Mouse (Mus musculus) testis, adult 2 months (tissue): Measurements from ENCODE around the gene Cd5. TPM values are rescaled to one million over a fixed set of nuclear protein-coding genes. Genes with fewer than 3 reads are reported as not detected.
A peak's percentile ranks its signal among the peaks of the same experiment; 100 is the strongest.

Experiments used
- H3K27ac ChIP-seq: fragments of 200-500 bp; 2 replicates; pipeline ENCODE4 v1.5.1; 2012; ENCODE audit warnings: low read depth, low read length; ENCODE audit not compliant: control insufficient read depth, insufficient read depth
- H3K27me3 ChIP-seq: fragments of 200-500 bp; 2 replicates; pipeline ENCODE4 v1.6.1; 2012; ENCODE audit warnings: mild to moderate bottlenecking, low read length, moderate library complexity; ENCODE audit not compliant: control insufficient read depth, insufficient read depth
- H3K36me3 ChIP-seq: fragments of 200-500 bp; 2 replicates; pipeline ENCODE4 v1.6.1; 2012; ENCODE audit warnings: mild to moderate bottlenecking, low read length; ENCODE audit not compliant: control insufficient read depth, insufficient read depth
- H3K4me1 ChIP-seq: fragments of 200-500 bp; 2 replicates; pipeline ENCODE4 v1.6.1; 2012; ENCODE audit warnings: low read length; ENCODE audit not compliant: control insufficient read depth, insufficient read depth
- H3K4me3 ChIP-seq: fragments of 200-500 bp; 2 replicates; pipeline ENCODE4 v1.5.1; 2012; ENCODE audit warnings: low read depth, mild to moderate bottlenecking, low read length, moderate library complexity, mixed read lengths; ENCODE audit not compliant: control insufficient read depth
- CTCF ChIP-seq: fragments of 200-500 bp; IDR thresholded peaks from 2 replicates; pipeline ENCODE4 v1.5.1; 2012; ENCODE audit warnings: low read depth, mild to moderate bottlenecking, inconsistent platforms, low read length, moderate library complexity; ENCODE audit not compliant: control insufficient read depth, insufficient read depth, insufficient replicate concordance
- POLR2A ChIP-seq: fragments of 200-500 bp; IDR thresholded peaks from 2 replicates; pipeline ENCODE4 v1.6.1; 2012; ENCODE audit warnings: low read depth, mild to moderate bottlenecking, inconsistent platforms, low read length, moderate library complexity; ENCODE audit not compliant: control insufficient read depth
- polyA plus RNA-seq: library from polyadenylated mRNA; depleted of rRNA; stranded (reverse); fragments of >200 nt; gene quantifications from 2 replicates; pipeline ENCODE4 v1.2.3, GENCODE M21; 2012

The Cd5 gene
- polyA plus RNA-seq, 1 experiment = 0.06 TPM

DNA sequence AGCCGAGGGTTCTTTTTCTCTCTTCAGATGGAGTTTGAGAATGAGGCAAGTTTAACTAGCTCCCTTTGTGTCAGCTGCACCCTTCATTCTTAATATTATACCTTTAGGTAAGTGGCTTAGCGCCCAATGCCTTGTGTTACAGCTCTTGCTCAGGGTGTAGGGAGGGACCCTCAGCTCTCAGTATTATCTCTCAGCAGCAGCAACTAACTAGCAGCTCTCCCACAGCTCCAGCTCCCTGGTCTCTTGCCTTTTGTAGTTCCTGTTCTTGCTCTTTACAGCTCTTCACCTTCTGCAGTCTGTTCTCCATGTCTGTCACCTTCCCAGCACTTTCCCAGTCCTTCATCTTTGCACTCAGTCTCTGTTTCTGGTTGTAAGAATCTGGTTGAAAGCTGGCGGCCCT is 47.1 kb downstream of the Cd5 start:
- Histone ChIP-seq H3K36me3 (no peaks in the 10 kb centered on the region; the same call in 1 of the 2 replicates), H3K27ac (no peak overlapping the region), H3K4me3 (no peak overlapping the region), H3K27me3 (no peaks in the 10 kb centered on the region), H3K4me1 (peaks cover 6% of the 10 kb centered on the region)
- no peak for TF ChIP-seq POLR2A

DNA sequence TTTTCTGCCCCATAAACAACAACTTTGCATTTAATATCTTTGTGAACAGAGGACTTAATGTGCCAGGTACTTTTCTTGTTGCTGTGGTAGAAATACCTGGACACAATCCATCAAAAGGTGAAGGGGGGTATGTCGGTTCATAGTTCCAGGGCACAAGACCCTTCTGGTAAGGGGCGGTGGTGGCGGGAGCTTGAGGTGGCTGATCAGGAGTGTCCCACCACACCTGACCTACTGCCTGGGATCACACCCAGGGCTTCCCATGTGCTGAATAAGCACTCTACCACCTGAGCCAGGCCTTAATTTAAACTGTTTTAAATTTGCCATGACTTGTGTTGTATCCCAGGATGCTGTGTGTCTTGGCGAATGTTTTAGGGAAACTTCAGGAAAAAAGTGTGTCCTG is 47.7 kb downstream of the Cd5 start:
- TF ChIP-seq CTCF (no peak), POLR2A (no peak)
- Histone ChIP-seq H3K27ac (no peak overlapping the region), H3K4me1 (peaks cover 6% of the 10 kb centered on the region), H3K4me3 (no peak overlapping the region), H3K27me3 (no peaks in the 10 kb centered on the region), H3K36me3 (no peaks in the 10 kb centered on the region; the same call in 1 of the 2 replicates)

DNA sequence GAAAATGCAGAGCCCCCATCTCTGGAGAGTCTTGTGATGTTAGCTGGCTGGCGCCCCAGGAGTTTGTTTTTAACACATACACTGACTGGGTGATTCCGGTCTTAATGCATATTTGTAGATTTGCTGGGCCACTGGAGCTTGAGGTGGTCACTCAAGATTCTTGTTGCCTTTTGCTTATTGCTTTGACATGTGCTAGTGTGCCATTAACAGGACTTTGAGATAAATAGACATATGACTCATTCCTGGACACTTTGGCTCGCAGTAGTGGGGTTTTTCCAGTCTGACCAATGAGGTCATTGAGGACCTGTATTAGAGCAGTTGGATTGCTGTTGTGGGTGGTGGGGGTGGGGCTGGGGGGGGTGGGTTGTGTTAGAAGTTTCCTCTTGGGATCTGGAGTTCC is 48.5 kb downstream of the Cd5 start:
- TF ChIP-seq POLR2A (no peak), CTCF (no peak)
- H3K36me3 ChIP-seq = no peaks in the 10 kb centered on the region; the same call in 1 of the 2 replicates
- no peak overlapping the region for H3K4me3 ChIP-seq
- no peaks in the 10 kb centered on the region for H3K27me3 ChIP-seq
- peaks cover 6% of the 10 kb centered on the region for H3K4me1 ChIP-seq
- no peak overlapping the region for H3K27ac ChIP-seq

DNA sequence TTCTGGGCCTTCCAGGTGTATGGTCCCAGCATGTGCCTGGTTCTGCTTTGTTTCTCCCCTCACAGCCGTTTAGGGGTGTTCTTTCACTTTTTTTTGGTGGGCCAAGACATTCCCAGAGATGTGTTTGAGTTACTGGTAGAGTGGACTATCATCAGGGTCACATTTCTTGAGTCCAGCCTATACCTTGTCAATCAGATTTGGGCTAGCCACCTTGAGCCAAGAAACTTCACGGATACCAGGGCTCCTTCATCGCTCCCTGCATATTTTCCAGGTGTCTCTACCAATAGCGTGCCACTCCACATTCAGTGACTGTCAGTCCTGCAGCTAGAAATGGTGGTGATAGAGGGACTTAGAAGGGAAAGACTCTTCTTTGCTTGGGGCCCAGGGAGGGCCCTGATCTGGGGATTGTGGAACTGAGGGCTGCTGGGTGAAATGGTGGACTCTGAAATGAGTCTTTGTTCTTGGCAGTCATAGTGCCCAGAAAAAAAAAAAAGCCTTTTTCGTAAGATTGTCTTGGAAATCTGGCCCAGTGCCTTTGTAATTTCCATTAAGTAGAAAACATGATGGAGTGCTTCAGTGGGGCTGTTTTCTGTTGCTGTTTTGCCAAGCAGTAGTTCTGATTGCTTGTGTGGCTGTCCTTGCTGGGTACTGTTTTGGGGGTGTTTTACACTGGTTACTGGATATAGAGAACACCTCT is 49.2 kb downstream of the Cd5 start:
- Histone ChIP-seq H3K27ac (peak overlapping the region; percentile 89), H3K36me3 (no peaks in the 10 kb centered on the region; the same call in 1 of the 2 replicates), H3K4me1 (peaks cover 6% of the 10 kb centered on the region), H3K4me3 (peak overlapping the region; percentile 91), H3K27me3 (no peaks in the 10 kb centered on the region)
- TF ChIP-seq CTCF (no peak), POLR2A (no peak)

DNA sequence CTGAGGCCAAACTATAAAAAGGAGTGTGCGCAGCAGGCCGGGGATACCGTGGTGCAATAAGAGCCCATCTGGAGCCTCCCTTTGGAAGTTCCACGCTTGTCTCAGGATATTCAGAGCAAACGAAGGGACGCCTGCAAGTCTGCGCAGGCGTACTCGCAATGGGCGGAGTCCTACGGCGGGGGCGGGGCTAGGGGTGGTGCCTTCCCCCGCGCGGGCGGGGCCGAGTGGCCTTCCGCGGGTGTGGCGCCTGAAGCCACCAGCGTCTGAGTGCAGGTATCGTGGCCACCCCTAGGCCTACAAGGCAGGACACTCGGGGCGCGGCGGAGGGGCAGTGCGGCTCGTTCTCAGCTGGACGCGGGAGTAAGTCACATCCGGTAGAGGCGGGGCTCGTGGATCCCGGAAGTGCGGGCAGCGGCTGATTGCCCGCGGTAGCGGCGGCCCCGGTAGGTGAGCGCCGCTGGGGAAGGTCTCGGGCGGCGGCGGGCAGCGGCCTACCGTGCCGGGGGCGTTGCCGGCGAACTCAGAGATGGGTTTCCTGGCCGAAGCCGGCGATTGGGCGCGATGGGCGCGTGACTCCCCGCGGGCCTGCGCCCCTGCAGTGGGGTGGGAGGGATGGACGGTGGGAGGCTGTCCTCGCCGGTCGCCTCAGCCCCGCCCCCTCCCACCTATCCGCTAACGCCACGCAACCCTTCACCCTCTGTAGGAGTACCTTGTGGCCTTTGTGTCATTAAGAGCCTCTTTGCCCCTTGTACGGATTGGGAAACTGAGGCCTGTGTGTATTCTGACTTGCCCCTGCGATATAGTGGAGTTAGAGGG is 50.1 kb downstream of the Cd5 start, which contains the start of gene Vps37c:
Vps37c (plus strand) TSS at position 199 of the 816 bp plus-strand sequence.
- Histone ChIP-seq H3K27ac (peak within 1 kb of the TSS; percentile 89), H3K4me1 (peaks cover 6% of the 10 kb centered on the region), H3K4me3 (peak within 1 kb of the TSS; percentile 91), H3K27me3 (no peaks in the 10 kb centered on the region), H3K36me3 (no peaks in the 10 kb centered on the region)
- peak; percentile 58; the same call in 1 of the 2 replicates for TF ChIP-seq POLR2A
- TF ChIP-seq CTCF = no peak

DNA sequence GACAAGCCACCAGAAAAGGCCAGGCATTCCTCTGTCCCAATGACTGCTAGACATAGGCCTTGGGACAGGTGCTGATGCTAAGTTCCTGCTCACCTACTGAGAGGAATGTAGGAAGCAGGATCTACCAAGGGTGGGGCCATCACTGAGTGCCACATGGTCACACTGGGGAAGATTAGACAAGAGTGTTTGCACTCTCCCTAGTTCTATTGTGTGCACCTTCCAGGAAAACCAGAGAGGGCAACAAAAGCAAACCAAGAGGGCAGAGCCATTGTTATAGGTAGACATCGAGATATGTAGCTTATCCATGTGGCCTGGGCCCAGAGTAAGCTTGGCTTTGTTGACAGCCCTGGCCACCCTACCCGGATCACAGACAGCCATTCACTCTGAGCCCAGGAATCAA is 53.1 kb downstream of the Cd5 start:
- no peak overlapping the region for H3K27ac ChIP-seq
- TF ChIP-seq POLR2A (no peak), CTCF (no peak)

DNA sequence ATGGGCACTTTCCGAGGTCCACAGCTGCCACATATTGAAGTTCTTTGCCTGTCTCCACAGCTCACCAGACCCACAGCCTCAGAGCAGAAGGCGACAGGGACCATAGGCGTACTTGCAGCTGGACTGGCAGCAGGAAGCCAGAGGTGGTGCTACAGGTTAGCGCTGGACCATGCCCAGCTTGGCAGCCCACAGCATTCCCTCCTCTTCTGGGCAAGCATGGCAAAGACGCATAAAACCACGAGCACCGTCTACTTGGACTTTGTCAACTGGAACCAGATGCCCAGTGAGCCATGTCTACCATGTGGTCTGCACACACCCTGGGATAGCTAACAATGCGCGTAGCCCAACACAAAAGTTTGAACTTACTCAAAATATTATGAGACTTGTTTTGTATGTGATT is 53.7 kb downstream of the Cd5 start:
- Histone ChIP-seq H3K27ac (no peak overlapping the region), H3K27me3 (no peaks in the 10 kb centered on the region), H3K36me3 (no peaks in the 10 kb centered on the region), H3K4me3 (no peak overlapping the region), H3K4me1 (peaks cover 6% of the 10 kb centered on the region)
- TF ChIP-seq CTCF (no peak), POLR2A (no peak)

More for the DNA sequence above, 53.1 kb downstream of the Cd5 start:
- no peak overlapping the region for H3K4me3 ChIP-seq
- no peaks in the 10 kb centered on the region for H3K36me3 ChIP-seq
- peaks cover 6% of the 10 kb centered on the region for H3K4me1 ChIP-seq
- H3K27me3 ChIP-seq = no peaks in the 10 kb centered on the region
